Mouse (Mus musculus): Measurements from ENCODE around the gene 1190005I06Rik. TPM values are rescaled to one million over a fixed set of nuclear protein-coding genes. Genes with fewer than 3 reads are reported as not detected.

The 1190005I06Rik gene
- total RNA-seq, 2 experiments from 2014 or later: 7.5 to 9.3 TPM

- no peak for DNase-seq
These were observed 72.5 kb downstream of the 1190005I06Rik start for GRCm38 (mm10) chr8:120574941-120575340.

- no peak for DNase-seq
These were observed 73.6 kb downstream of the 1190005I06Rik start for GRCm38 (mm10) chr8:120573866-120574265.

- DNase-seq: no peak
These were observed 74.9 kb downstream of the 1190005I06Rik start for GRCm38 (mm10) chr8:120572534-120572933.

- no peak for DNase-seq
These were observed 75.9 kb downstream of the 1190005I06Rik start for GRCm38 (mm10) chr8:120571561-120571960.

GRCm38 (mm10) chr8:120569939-120570715 lies 77.3 kb downstream of the 1190005I06Rik start:
- DNase-seq: peak; percentile 91

GRCm38 (mm10) chr8:120569123-120569522 lies 78.3 kb downstream of the 1190005I06Rik start:
- no peak for DNase-seq

- DNase-seq: no peak
These were observed 79.2 kb downstream of the 1190005I06Rik start for GRCm38 (mm10) chr8:120568164-120568798.

- DNase-seq: no peak
These were observed 79.7 kb downstream of the 1190005I06Rik start for GRCm38 (mm10) chr8:120567731-120568130.

GRCm38 (mm10) chr8:120566681-120567080 lies 80.8 kb downstream of the 1190005I06Rik start:
- DNase-seq: no peak

- DNase-seq: no peak
These were observed 82.2 kb downstream of the 1190005I06Rik start for GRCm38 (mm10) chr8:120565151-120565711.

GRCm38 (mm10) chr8:120563851-120564837 lies 83.3 kb downstream of the 1190005I06Rik start:
- peak; percentile 95 for DNase-seq

GRCm38 (mm10) chr8:120563348-120563724 lies 84.1 kb downstream of the 1190005I06Rik start:
- DNase-seq: no peak

GRCm38 (mm10) chr8:120562680-120563347 lies 84.6 kb downstream of the 1190005I06Rik start:
- DNase-seq: no peak

- DNase-seq: peak; percentile 73
These were observed 85.6 kb downstream of the 1190005I06Rik start for GRCm38 (mm10) chr8:120561539-120562435.

- no peak for DNase-seq
These were observed 86.9 kb downstream of the 1190005I06Rik start for GRCm38 (mm10) chr8:120560535-120560934.

GRCm38 (mm10) chr8:120559654-120560053 lies 87.8 kb downstream of the 1190005I06Rik start:
- no peak for DNase-seq
